Mouse (Mus musculus) heart, adult 2 months (tissue): ENCODE results near the gene Hes2.
A peak's percentile ranks its signal among the peaks of the same experiment; 100 is the strongest.

Experiments
- CTCF ChIP-seq: fragments of 200-600 bp; IDR thresholded peaks from 2 replicates; pipeline ENCODE4 v1.8.1; 2022; ENCODE audit warnings: antibody characterized with exemption, mild to moderate bottlenecking, moderate library complexity
- EP300 ChIP-seq: fragments of 200-500 bp; IDR thresholded peaks from 2 replicates; pipeline ENCODE4 v1.6.1; 2011; ENCODE audit warnings: low read depth, low read length, control low read depth; ENCODE audit not compliant: insufficient read depth

DNA sequence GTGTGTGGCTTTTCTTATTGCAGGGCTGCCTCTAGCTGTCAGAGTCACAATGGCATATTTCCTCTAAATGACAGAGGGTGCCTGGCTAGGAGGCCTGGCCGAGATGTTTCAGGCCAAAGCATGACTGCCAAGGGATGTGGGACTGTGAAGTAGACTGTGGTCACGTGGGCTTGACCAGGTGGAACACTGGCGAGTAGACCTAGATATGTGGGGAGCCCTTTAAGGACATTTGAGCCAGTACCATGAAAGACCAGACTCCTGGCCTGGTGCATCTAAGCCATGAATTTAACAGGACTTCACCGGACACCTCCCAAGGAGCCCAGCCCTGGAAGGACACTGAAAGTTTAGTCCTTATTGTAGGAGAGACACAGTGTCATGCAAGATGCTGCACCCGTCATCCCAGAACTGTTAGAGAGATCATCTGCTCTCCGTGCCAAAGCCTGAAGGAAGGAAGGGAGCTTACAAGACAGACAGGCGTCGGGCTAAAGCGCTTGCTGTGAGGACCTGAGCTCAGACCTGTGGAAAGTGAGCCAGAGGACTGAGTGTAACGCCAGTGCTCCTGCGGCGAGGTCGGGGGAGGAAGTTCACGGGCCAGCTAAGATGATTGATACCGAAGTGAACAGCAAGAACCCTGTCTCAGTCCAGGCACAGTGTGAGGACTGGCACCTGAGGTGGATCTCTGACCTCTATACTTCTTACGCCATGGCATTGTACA lies 21.4 kb downstream of the Hes2 start:
- TF ChIP-seq EP300 (peak; percentile 44; the same call in 1 of the 2 replicates), CTCF (no peak)
